Mouse (Mus musculus) urinary bladder, adult 2 months (tissue): ENCODE data around the gene Gm27021. TPM values are rescaled to one million over a fixed set of nuclear protein-coding genes. Genes with fewer than 3 reads are reported as not detected.
A peak's percentile ranks its signal among the peaks of the same experiment; 100 is the strongest.

ENCODE experiments used
- DNase-seq: peaks from one replicate; pipeline ENCODE4 v3.0.0; 2022; ENCODE audit warnings: low spot score
- polyA plus RNA-seq: library from polyadenylated mRNA; depleted of rRNA; stranded (reverse); fragments of >200 nt; gene quantifications from 2 replicates; pipeline ENCODE4 v1.2.3, GENCODE M21; 2012

Gm27021 gene
- polyA plus RNA-seq, 1 experiment = 0.23 TPM

GRCm38 (mm10) chr8:120641245-120641644 lies 26.6 kb downstream of the Gm27021 start:
- DNase-seq = no peak

DNA sequence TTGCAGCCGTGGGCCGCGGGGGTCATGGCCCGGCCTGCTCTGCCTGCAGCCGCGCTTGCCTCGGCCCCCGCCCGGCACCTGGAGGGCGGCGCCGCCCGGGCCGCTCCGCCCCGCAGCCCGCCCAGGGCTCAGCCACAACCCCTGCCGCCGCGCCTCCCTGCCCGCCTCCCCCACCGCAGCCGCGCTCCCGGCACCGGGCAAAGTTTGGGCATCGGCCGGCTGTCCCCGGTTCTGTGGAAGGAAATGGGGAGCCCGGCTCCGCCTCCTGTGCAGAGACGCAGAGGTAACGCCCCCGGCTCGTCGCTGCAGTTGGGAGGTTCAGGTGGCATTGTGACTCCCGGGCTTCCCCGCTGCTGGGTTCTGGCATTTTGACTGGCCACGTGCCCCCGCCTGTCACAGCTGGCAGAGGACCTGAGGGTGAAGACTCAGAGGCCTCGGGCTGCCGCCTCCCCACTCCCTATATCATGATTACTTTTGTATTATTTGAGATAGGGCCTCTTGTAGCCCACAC lies 33.5 kb downstream of the Gm27021 start:
- DNase-seq = peak; percentile 66

- DNase-seq = no peak
These were observed 34.1 kb downstream of the Gm27021 start for GRCm38 (mm10) chr8:120633665-120634271.

DNA sequence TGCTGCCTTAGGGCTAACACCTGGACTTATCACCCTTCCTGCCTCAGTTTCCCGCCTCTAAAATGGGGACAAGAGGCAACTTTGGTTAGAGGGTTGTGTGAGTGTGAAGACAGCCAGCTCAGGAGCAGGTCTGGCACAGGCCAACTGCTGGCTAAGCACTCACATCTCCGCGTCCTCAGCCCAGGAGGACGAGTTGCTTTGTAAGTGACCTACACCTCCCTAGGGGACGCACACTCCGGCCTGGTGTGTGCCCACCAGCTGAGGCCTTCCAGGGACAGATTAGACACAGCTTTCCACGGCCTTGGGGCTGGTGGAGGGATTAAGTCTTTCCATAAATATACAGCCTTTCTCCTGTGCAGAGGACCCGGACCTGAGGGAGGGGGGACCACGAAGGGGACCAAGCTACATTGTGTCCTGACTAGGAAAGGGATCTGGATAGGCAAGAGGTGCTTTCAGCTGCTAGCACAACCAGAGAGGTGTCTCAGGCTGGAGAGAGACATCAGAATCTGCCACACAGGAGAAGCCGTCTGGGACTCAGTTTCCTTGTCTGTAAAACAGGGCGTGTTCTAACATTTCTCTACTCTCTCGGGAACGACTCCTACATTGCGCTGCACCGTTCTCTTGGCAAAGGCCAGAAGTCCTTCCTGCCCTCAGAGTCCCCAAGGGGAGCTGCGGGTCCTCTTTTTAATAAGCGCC lies 34.8 kb downstream of the Gm27021 start:
- no peak for DNase-seq

- DNase-seq = no peak
These were observed 36.2 kb downstream of the Gm27021 start for GRCm38 (mm10) chr8:120631441-120632375.

DNA sequence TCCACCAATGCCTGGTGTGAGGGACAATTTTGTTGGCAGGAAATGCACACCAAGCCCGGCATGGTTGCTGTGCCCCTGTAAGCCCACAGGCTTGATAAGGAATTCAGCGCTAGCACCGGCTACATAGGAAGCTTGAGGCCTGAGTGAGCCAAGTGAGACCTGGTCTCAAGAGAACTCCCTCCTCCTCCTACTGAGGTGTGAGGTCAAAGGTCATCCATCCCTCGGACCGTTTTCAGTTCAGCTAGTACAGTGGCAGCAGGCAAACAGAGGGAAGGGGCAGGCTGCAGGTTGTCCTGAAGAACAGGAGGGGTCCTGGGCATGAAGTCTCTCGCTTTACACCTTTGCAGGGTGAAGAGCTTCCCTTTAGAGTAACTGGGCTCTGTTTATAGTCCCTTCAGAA lies 37.0 kb downstream of the Gm27021 start:
- no peak for DNase-seq

- DNase-seq = no peak
These were observed 37.8 kb downstream of the Gm27021 start for GRCm38 (mm10) chr8:120630031-120630430.

- no peak for DNase-seq
These were observed 40.6 kb downstream of the Gm27021 start for GRCm38 (mm10) chr8:120627298-120627697.

GRCm38 (mm10) chr8:120626461-120626860 lies 41.4 kb downstream of the Gm27021 start:
- DNase-seq = no peak

DNA sequence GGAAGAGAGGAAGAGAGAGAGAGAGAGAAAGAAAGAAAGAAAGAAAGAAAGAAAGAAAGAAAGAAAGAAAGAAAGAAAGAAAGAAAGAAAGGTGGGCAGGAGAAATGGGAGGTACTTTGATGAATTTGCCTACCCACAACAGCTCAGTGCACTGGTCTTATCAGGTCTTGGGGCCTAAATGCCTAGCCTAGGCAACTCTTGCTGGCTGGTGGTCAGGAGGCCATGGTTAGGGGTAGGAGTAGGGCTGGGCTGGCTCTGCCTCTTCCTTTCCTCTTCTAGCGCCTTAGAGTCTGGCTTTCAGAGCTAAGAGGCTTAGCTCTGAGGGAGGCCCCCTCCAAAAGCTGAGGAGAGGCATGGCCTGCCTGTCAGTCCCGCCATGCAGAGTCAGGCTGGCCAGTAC lies 44.3 kb downstream of the Gm27021 start:
- no peak for DNase-seq

DNA sequence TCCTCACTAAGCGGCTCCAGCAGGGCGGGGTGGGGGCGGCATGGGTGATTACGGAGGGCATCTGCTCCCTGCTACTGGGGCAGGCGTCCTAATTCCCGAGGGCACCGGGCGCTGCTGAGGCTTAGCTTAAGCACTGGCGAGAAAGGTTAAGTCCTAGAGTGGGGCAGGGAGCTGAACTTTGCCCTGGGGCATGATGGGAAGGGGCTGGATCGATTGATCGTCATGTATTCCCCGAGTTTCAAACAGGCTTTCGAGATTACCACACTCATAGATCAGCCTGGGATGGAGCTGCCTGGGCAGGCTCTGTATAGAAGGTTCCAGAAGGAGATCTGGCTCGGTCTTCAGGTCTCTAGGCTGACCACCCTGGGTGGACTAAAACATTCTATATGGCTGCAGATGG lies 45.7 kb downstream of the Gm27021 start:
- no peak for DNase-seq

DNA sequence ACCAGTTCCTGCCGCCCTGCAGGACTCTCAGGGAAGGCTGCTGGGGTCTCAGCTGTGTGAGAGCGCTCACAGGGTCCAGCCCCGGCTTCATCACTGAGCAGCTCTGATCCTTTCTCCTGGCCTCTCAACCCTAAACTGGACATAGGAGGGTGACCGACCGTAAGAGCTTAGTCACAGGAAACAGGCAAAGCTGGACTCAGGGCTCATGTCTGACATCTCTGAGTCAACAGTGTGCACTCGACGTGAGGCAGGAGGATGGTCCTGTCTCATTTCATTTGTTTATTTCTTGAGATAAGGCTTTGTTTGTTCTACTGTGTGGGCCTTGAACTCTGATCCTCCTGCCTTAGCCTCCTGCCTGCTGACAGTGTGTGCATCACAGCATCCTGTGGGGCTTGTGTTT lies 47.4 kb downstream of the Gm27021 start:
- DNase-seq = no peak

- no peak for DNase-seq
These were observed 48.4 kb downstream of the Gm27021 start for GRCm38 (mm10) chr8:120619235-120620180.

DNA sequence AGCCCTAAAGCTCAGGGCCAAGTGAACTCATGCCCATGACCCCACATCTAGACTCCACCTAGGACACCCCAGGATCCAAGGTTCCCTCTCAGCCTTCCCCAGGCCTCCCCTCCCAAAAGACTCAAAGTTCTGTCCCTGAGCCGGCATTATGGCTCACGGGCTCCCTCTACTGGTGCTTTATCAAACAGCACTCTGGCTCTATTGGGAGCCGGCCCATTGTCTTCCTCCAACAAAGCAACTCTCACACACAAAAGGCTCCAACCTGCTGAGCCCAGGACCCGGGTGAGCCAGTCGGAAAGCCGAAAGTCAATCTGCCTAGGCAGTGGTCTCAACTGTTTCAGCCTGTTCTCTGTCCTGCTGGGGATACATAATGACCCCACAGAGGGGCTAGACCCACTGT lies 49.8 kb downstream of the Gm27021 start:
- peak; percentile 52 for DNase-seq

- DNase-seq = no peak
These were observed 50.9 kb downstream of the Gm27021 start for GRCm38 (mm10) chr8:120616663-120617626.

DNA sequence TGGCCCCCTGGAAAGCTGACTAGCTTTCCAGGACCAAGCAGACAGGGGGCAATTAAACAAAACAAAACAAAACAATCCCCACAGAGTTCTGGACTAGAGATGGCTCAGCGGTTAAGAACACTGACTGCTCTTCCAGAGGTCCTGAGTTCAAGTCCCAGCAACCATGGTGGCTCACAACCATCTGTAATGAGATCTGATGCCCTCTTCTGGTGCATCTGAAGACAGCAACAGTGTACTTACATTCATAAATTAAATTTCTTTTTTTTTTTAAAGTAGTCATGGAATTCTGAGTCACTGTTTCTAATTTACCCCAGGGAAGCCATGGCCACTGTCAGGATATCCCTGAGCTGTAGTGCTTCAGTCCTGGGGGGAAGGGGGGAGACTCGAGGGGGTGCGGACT lies 53.4 kb downstream of the Gm27021 start:
- DNase-seq = no peak

DNA sequence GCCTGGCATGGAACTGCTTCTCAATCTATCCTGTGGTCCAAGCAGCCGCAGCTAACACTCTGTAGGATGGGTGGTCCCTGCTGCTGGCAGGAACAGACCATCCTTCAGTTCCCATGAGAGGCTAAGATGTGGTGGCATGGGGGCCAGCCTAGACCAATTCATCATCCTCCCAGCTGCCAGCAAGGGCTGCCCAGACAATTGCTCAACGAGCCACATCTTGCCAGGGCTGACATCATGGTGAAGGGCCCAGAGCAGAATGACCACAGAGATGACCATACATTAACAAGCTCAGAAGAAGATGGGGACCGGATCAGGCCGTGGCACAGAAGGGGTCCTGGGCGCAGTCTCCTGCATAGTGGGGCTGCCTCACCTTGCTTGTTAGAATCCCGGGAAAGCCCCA lies 57.1 kb downstream of the Gm27021 start:
- no peak for DNase-seq

DNA sequence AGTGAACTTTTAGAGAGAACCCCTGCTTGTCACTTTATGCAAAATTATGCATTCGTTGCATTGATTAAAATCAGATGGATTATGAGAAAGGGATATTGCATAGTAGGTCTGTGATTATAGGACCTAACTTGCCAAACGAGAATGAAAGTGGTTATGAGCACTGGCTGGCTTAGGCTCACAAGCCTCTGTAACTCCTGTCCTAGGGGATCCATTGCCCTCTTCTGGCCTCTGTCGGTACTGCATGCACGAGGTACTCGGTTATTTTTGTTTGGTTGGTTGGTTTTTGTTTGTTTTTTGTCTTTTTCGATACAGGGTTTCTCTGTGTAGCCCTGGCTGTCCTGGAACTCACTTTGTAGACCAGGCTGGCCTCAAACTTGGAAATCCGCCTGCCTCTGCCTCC lies 60.0 kb downstream of the Gm27021 start:
- peak; percentile 51 for DNase-seq

GRCm38 (mm10) chr8:120607460-120607859 lies 60.4 kb downstream of the Gm27021 start:
- DNase-seq = no peak

- DNase-seq = no peak
These were observed 65.2 kb downstream of the Gm27021 start for GRCm38 (mm10) chr8:120602672-120603071.
